Mouse (Mus musculus): Measurements from ENCODE around the gene Nufip2. TPM values are rescaled to one million over a fixed set of nuclear protein-coding genes. Genes with fewer than 3 reads are reported as not detected.

The Nufip2 gene
- polyA plus RNA-seq, 1 experiment from 2014 or later = 4.1 TPM

GRCm38 (mm10) chr11:77748996-77749395 lies 63.0 kb downstream of the Nufip2 start:
- no peak overlapping the region for H3K9ac ChIP-seq (replicated peaks; ENCODE audit: low read depth)
- no peaks in the 10 kb centered on the region for H3K36me3 ChIP-seq (ENCODE audit: insufficient read depth, low read length)
- H3K27ac ChIP-seq (ENCODE audit: low read length) = no peak overlapping the region
- no peak overlapping the region for H3K4me2 ChIP-seq (replicated peaks; ENCODE audit: low read depth, low read length)
- WGBS = 85% methylated on average over 5 of the region's 5 CpGs
- H3K27me3 ChIP-seq (replicated peaks; ENCODE audit: insufficient read depth, low read length) = no peaks in the 10 kb centered on the region
- H3K9me3 ChIP-seq (ENCODE audit: low read length) = no peaks in the 10 kb centered on the region
- TF ChIP-seq EP300 (IDR thresholded peaks at IDR 0.05) (no peak), CTCF (IDR thresholded peaks at IDR 0.05) (no peak)
- ATAC-seq (no peak), DNase-seq (ENCODE audit: low spot score) (no peak)
- no peak overlapping the region for H3K4me3 ChIP-seq (ENCODE audit: low read depth, low read length)
- no peaks in the 10 kb centered on the region for H3K4me1 ChIP-seq (ENCODE audit: insufficient read depth, low read depth, low read length)

- 61% methylated on average over 5 of the region's 5 CpGs for WGBS
- DNase-seq (ENCODE audit: low spot score) = no peak
Measured at GRCm38 (mm10) chr11:77752525-77752924, 66.6 kb downstream of the Nufip2 start.

GRCm38 (mm10) chr11:77753469-77753868 lies 67.5 kb downstream of the Nufip2 start:
- Histone ChIP-seq H3K4me2 (replicated peaks; ENCODE audit: low read depth, low read length) (no peak overlapping the region), H3K9me3 (ENCODE audit: low read length) (no peaks in the 10 kb centered on the region), H3K36me3 (ENCODE audit: insufficient read depth, low read length) (no peaks in the 10 kb centered on the region), H3K27ac (ENCODE audit: low read length) (no peak overlapping the region), H3K4me1 (ENCODE audit: insufficient read depth, low read depth, low read length) (no peaks in the 10 kb centered on the region), H3K27me3 (replicated peaks; ENCODE audit: insufficient read depth, low read length) (no peaks in the 10 kb centered on the region), H3K4me3 (ENCODE audit: low read depth, low read length) (no peak overlapping the region), H3K9ac (replicated peaks; ENCODE audit: low read depth) (no peak overlapping the region)
- TF ChIP-seq EP300 (IDR thresholded peaks at IDR 0.05) = no peak
- TF ChIP-seq CTCF (IDR thresholded peaks at IDR 0.05) = no peak
- no peak for DNase-seq (ENCODE audit: low spot score)
- ATAC-seq = no peak
- 79% methylated on average over 3 of the region's 3 CpGs for WGBS

More at GRCm38 (mm10) chr11:77752525-77752924, 66.6 kb downstream of the Nufip2 start:
- ATAC-seq = no peak
- H3K36me3 ChIP-seq (ENCODE audit: insufficient read depth, low read length) = no peaks in the 10 kb centered on the region
- no peak overlapping the region for H3K4me2 ChIP-seq (replicated peaks; ENCODE audit: low read depth, low read length)
- no peaks in the 10 kb centered on the region for H3K4me1 ChIP-seq (ENCODE audit: insufficient read depth, low read depth, low read length)
- no peak overlapping the region for H3K27ac ChIP-seq (ENCODE audit: low read length)
- TF ChIP-seq EP300 (IDR thresholded peaks at IDR 0.05) = no peak
- TF ChIP-seq CTCF (IDR thresholded peaks at IDR 0.05) = no peak
- no peak overlapping the region for H3K4me3 ChIP-seq (ENCODE audit: low read depth, low read length)
- H3K9me3 ChIP-seq (ENCODE audit: low read length) = no peaks in the 10 kb centered on the region
- H3K9ac ChIP-seq (replicated peaks; ENCODE audit: low read depth) = no peak overlapping the region
- H3K27me3 ChIP-seq (replicated peaks; ENCODE audit: insufficient read depth, low read length) = no peaks in the 10 kb centered on the region

GRCm38 (mm10) chr11:77760031-77760430 lies 74.1 kb downstream of the Nufip2 start:
- no peak for DNase-seq (ENCODE audit: low spot score)
- TF ChIP-seq CTCF (IDR thresholded peaks at IDR 0.05) (no peak), EP300 (IDR thresholded peaks at IDR 0.05) (no peak)
- no peak overlapping the region for H3K4me2 ChIP-seq (replicated peaks; ENCODE audit: low read depth, low read length)
- no peak overlapping the region for H3K4me3 ChIP-seq (ENCODE audit: low read depth, low read length)
- H3K4me1 ChIP-seq (ENCODE audit: insufficient read depth, low read depth, low read length) = peaks cover 12% of the 10 kb centered on the region; the same call in 1 of the 2 replicates
- H3K9ac ChIP-seq (replicated peaks; ENCODE audit: low read depth) = no peak overlapping the region
- ATAC-seq = no peak
- no peaks in the 10 kb centered on the region for H3K36me3 ChIP-seq (ENCODE audit: insufficient read depth, low read length)
- no peaks in the 10 kb centered on the region for H3K9me3 ChIP-seq (ENCODE audit: low read length)
- no peaks in the 10 kb centered on the region for H3K27me3 ChIP-seq (replicated peaks; ENCODE audit: insufficient read depth, low read length)
- no peak overlapping the region for H3K27ac ChIP-seq (ENCODE audit: low read length)
- 83% methylated on average over 4 of the region's 4 CpGs for WGBS

GRCm38 (mm10) chr11:77762783-77763672 lies 77.1 kb downstream of the Nufip2 start, which contains the start of gene Myo18a:
Myo18a (plus strand) TSS chr11:77763246.
- Histone ChIP-seq H3K4me1 (ENCODE audit: insufficient read depth, low read depth, low read length) (peaks cover 25% of the 10 kb centered on the region), H3K9me3 (ENCODE audit: low read length) (no peaks in the 10 kb centered on the region), H3K36me3 (ENCODE audit: insufficient read depth, low read length) (no peaks in the 10 kb centered on the region), H3K27ac (ENCODE audit: low read length) (peak within 1 kb of the TSS; percentile 89), H3K27me3 (replicated peaks; ENCODE audit: insufficient read depth, low read length) (no peaks in the 10 kb centered on the region), H3K4me2 (replicated peaks; ENCODE audit: low read depth, low read length) (peak within 1 kb of the TSS; percentile 96), H3K4me3 (ENCODE audit: low read depth, low read length) (peak within 1 kb of the TSS; percentile 88), H3K9ac (replicated peaks; ENCODE audit: low read depth) (peak within 1 kb of the TSS; percentile 62)
- TF ChIP-seq EP300 (IDR thresholded peaks at IDR 0.05) = no peak
- TF ChIP-seq CTCF (IDR thresholded peaks at IDR 0.05) = peak; percentile 76
- peak; percentile 77 for ATAC-seq
- 3% methylated on average over 65 of the region's 79 CpGs for WGBS
- peak; percentile 87 for DNase-seq (ENCODE audit: low spot score)

GRCm38 (mm10) chr11:77763673-77764340 lies 77.9 kb downstream of the Nufip2 start:
- peak; percentile 89 for DNase-seq (ENCODE audit: low spot score)
- Histone ChIP-seq H3K4me1 (ENCODE audit: insufficient read depth, low read depth, low read length) (peaks cover 25% of the 10 kb centered on the region), H3K27me3 (replicated peaks; ENCODE audit: insufficient read depth, low read length) (no peaks in the 10 kb centered on the region), H3K4me3 (ENCODE audit: low read depth, low read length) (peak overlapping the region; percentile 88), H3K36me3 (ENCODE audit: insufficient read depth, low read length) (no peaks in the 10 kb centered on the region), H3K27ac (ENCODE audit: low read length) (peak overlapping the region; percentile 89), H3K4me2 (replicated peaks; ENCODE audit: low read depth, low read length) (peak overlapping the region; percentile 96), H3K9me3 (ENCODE audit: low read length) (no peaks in the 10 kb centered on the region), H3K9ac (replicated peaks; ENCODE audit: low read depth) (peak overlapping the region; percentile 62)
- WGBS = 6% methylated on average over 25 of the region's 26 CpGs
- no peak for TF ChIP-seq EP300 (IDR thresholded peaks at IDR 0.05)
- TF ChIP-seq CTCF (IDR thresholded peaks at IDR 0.05) = no peak
- peak; percentile 46 for ATAC-seq
